In genomic region chr19:5824043-5824825, GRCm38 (mm10) we compare ENCODE assay signal across 10 mouse cellular contexts. TPM values are rescaled to one million over a fixed set of nuclear protein-coding genes. Genes with fewer than 3 reads are reported as not detected.
DNase-seq lines count a peak whose midpoint lies in the region; ATAC-seq and TF ChIP-seq lines count a peak whose summit lies in the region.
"Had no signal": no experiment of that assay in that cellular context is flagged by ENCODE, and none has a peak within 500 bp of the region (broad histone marks: within the 10 kb centered on the region; RNA-seq: fewer than 3 reads in every experiment).

No protein-coding gene starts in this region.

- intact Hi-C loops in left cerebral cortex, postnatal 25 days (cut with DNase I), result no loop called here

- H3K9me3 ChIP-seq in intestine, postnatal 0 days (ENCODE audit: control insufficient read depth), result no peaks in the 10 kb centered on the region
- H3K9me3 ChIP-seq in stomach, embryonic 16.5 days (replicated peaks; ENCODE audit: control insufficient read depth, low read length), result no peaks in the 10 kb centered on the region
- H3K9me3 ChIP-seq: forebrain, embryonic 13.5 days; neural tube, embryonic 15.5 days had no signal

- no peaks in the 10 kb centered on the region for H3K27me3 ChIP-seq in kidney, adult 2 months (replicated peaks; ENCODE audit: control insufficient read depth, insufficient read depth, low read length)
- H3K27me3 ChIP-seq in intestine, postnatal 0 days (replicated peaks; ENCODE audit: control insufficient read depth, insufficient read depth, low read length), result no peaks in the 10 kb centered on the region
- no peaks in the 10 kb centered on the region for H3K27me3 ChIP-seq in stomach, embryonic 16.5 days (ENCODE audit: control insufficient read depth, insufficient read depth, low read length)
- H3K27me3 ChIP-seq: forebrain, embryonic 13.5 days; neural tube, embryonic 15.5 days had no signal

- ATAC-seq in intestine, postnatal 0 days, result no peak
- no peak for ATAC-seq in stomach, embryonic 16.5 days (ENCODE audit: insufficient read depth, low FRiP score)
- ATAC-seq: forebrain, embryonic 13.5 days had no signal

- DNase-seq in kidney, adult 2 months, result peak; percentile 75
- no peak for DNase-seq in kidney, postnatal 4 days
- DNase-seq in cerebellum, postnatal 14 days, result peak; percentile 60
- DNase-seq in left cerebral cortex, postnatal 25 days (ENCODE audit: low spot score in 2 of 2), result no peak
- no peak for DNase-seq in retina, postnatal 1 day
- DNase-seq: layer of hippocampus, postnatal 36 days had no signal

- no peak overlapping the region for H3K4me2 ChIP-seq in intestine, postnatal 0 days (replicated peaks; ENCODE audit: low read depth)
- no peak overlapping the region for H3K4me2 ChIP-seq in stomach, embryonic 16.5 days (ENCODE audit: low read depth, low read length)

- no peak overlapping the region for H3K9ac ChIP-seq in intestine, postnatal 0 days (ENCODE audit: low read depth, low read length)
- H3K9ac ChIP-seq in stomach, embryonic 16.5 days (ENCODE audit: low read length), result no peak overlapping the region
- H3K9ac ChIP-seq: forebrain, embryonic 13.5 days; neural tube, embryonic 15.5 days had no signal

- peaks cover 7% of the 10 kb centered on the region; the same call in 1 of the 2 replicates for H3K36me3 ChIP-seq in kidney, adult 2 months (ENCODE audit: control insufficient read depth, insufficient read depth, low read length)
- peaks cover 23% of the 10 kb centered on the region; the same call in 1 of the 2 replicates for H3K36me3 ChIP-seq in intestine, postnatal 0 days (ENCODE audit: control insufficient read depth, insufficient read depth)
- H3K36me3 ChIP-seq in stomach, embryonic 16.5 days (ENCODE audit: control insufficient read depth, insufficient read depth, low read length), result no peaks in the 10 kb centered on the region
- H3K36me3 ChIP-seq: neural tube, embryonic 15.5 days had no signal

- no peak for TF ChIP-seq CTCF in kidney, adult 2 months (conservative IDR thresholded peaks at IDR 0.05; ENCODE audit: insufficient read depth, insufficient read length, low read depth, low read length)
- no peak for TF ChIP-seq CTCF in intestine, postnatal 0 days (IDR thresholded peaks at IDR 0.05; ENCODE audit: low read depth)

- no peak for TF ChIP-seq POLR2A in kidney, adult 2 months (IDR thresholded peaks at IDR 0.05; ENCODE audit: low read depth, low read length)

- H3K4me3 ChIP-seq in kidney, adult 2 months (ENCODE audit: insufficient read depth, low read depth, low read length), result no peak overlapping the region
- no peak overlapping the region for H3K4me3 ChIP-seq in intestine, postnatal 0 days (ENCODE audit: low read depth, low read length)
- H3K4me3 ChIP-seq in stomach, embryonic 16.5 days (replicated peaks; ENCODE audit: low read length), result no peak overlapping the region
- H3K4me3 ChIP-seq: forebrain, embryonic 13.5 days; neural tube, embryonic 15.5 days had no signal

- 28% methylated on average over 22 of the region's 22 CpGs for WGBS in kidney, adult 2 months
- 63% methylated on average over 22 of the region's 22 CpGs for WGBS in intestine, postnatal 0 days
- 59% methylated on average over 22 of the region's 22 CpGs for WGBS in stomach, embryonic 16.5 days

- H3K27ac ChIP-seq in kidney, adult 2 months (ENCODE audit: insufficient read depth, low read depth, low read length), result peak overlapping the region; percentile 68
- H3K27ac ChIP-seq in intestine, postnatal 0 days (ENCODE audit: low read depth, low read length), result peak overlapping the region; percentile 63; the same call in 1 of the 2 replicates
- H3K27ac ChIP-seq in stomach, embryonic 16.5 days (ENCODE audit: low read length), result peak overlapping the region; percentile 49; the same call in 1 of the 2 replicates
- H3K27ac ChIP-seq: forebrain, embryonic 13.5 days had no signal

- H3K4me1 ChIP-seq in kidney, adult 2 months (ENCODE audit: control insufficient read depth, insufficient read depth, low read length), result peaks cover 34% of the 10 kb centered on the region
- peaks cover 5% of the 10 kb centered on the region for H3K4me1 ChIP-seq in intestine, postnatal 0 days (replicated peaks; ENCODE audit: control insufficient read depth, insufficient read depth, low read length)
- H3K4me1 ChIP-seq in stomach, embryonic 16.5 days (ENCODE audit: control insufficient read depth, insufficient read depth, low read length), result peaks cover 22% of the 10 kb centered on the region

RNA-seq across cellular contexts. Expression of gene Frmd8, which starts 50.8 kb away (rescaled TPM):
- polyA plus RNA-seq in kidney, adult 2 months (2012; rRNA removed), result 18.5 and 23.1 TPM in 2 replicates
- polyA plus RNA-seq in intestine, postnatal 0 days (2015; fragmentation: Nextera tagmentation; extraction: Ambion mirVana), result 21.7 and 24.0 TPM in 2 replicates
- 27.4 and 29.5 TPM in 2 replicates for polyA plus RNA-seq in stomach, embryonic 16.5 days (2015; fragmentation: Nextera tagmentation; extraction: Ambion mirVana)
- 10 to 100 TPM in 1 of 2 experiments, 1 to 10 TPM in 1; 9.5 to 14.6 TPM for total RNA-seq in left cerebral cortex, postnatal 25 days (2021)

RNA-seq across cellular contexts. Expression of gene Scyl1, which starts 53.0 kb away (rescaled TPM):
- polyA plus RNA-seq in kidney, adult 2 months (2012; rRNA removed), result 107 and 134 TPM in 2 replicates
- 43.8 and 48.8 TPM in 2 replicates for polyA plus RNA-seq in intestine, postnatal 0 days (2015; fragmentation: Nextera tagmentation; extraction: Ambion mirVana)
- 66.3 and 67.8 TPM in 2 replicates for polyA plus RNA-seq in stomach, embryonic 16.5 days (2015; fragmentation: Nextera tagmentation; extraction: Ambion mirVana)
- total RNA-seq in left cerebral cortex, postnatal 25 days (2021), result 10 to 100 TPM; 82.0 to 86.8 TPM

RNA-seq across cellular contexts. Expression of gene Slc25a45, which starts 53.4 kb away (rescaled TPM):
- 52.7 and 63.4 TPM in 2 replicates for polyA plus RNA-seq in kidney, adult 2 months (2012; rRNA removed)
- 3.8 and 4.0 TPM in 2 replicates for polyA plus RNA-seq in intestine, postnatal 0 days (2015; fragmentation: Nextera tagmentation; extraction: Ambion mirVana)
- 5.1 and 5.5 TPM in 2 replicates for polyA plus RNA-seq in stomach, embryonic 16.5 days (2015; fragmentation: Nextera tagmentation; extraction: Ambion mirVana)
- total RNA-seq in left cerebral cortex, postnatal 25 days (2021), result 1 to 10 TPM; 2.5 to 3.0 TPM

Comparison
In these comparisons a context has a peak if more than half of its experiments do, and no peak if none do; other contexts are left out.
1. DNase-seq: peak in kidney, adult 2 months (single experiment) and cerebellum, postnatal 14 days (2 of 2); none in kidney, postnatal 4 days (0 of 2), left cerebral cortex, postnatal 25 days (0 of 2) and retina, postnatal 1 day (single experiment).
2. Peak in every context shown above with its lines, with median percentiles within 50 percentile points of each other: H3K27ac ChIP-seq.